Mouse (Mus musculus) 3T3-L1 (cell line): ENCODE measurements around the gene Acbd5.
A peak's percentile ranks its signal among the peaks of the same experiment; 100 is the strongest.

Experiments used
- DNase-seq: peaks from one replicate; pipeline ENCODE4 v3.0.0-alpha.2; 2015; ENCODE audit warnings: low read depth, low spot score

Gene Acbd5

GRCm38 (mm10) chr2:23068894-23069744, 1.2 kb downstream of the Acbd5 start:
- peak; percentile 89 for DNase-seq

GRCm38 (mm10) chr2:23070491-23070890, 2.5 kb downstream of the Acbd5 start:
- no peak for DNase-seq

GRCm38 (mm10) chr2:23071406-23071805, 3.4 kb downstream of the Acbd5 start:
- DNase-seq: no peak

GRCm38 (mm10) chr2:23075846-23076245, 7.9 kb downstream of the Acbd5 start:
- no peak for DNase-seq

- no peak for DNase-seq
These were observed 8.8 kb downstream of the Acbd5 start for GRCm38 (mm10) chr2:23076783-23077182.

- DNase-seq: no peak
These were observed 9.7 kb downstream of the Acbd5 start for GRCm38 (mm10) chr2:23077693-23078092.

- DNase-seq: no peak
These were observed 10.6 kb downstream of the Acbd5 start for GRCm38 (mm10) chr2:23078588-23078987.

GRCm38 (mm10) chr2:23084540-23084939, 16.6 kb downstream of the Acbd5 start:
- DNase-seq: no peak

GRCm38 (mm10) chr2:23092216-23092615, 24.2 kb downstream of the Acbd5 start:
- DNase-seq: peak; percentile 65

GRCm38 (mm10) chr2:23097028-23097427, 29.1 kb downstream of the Acbd5 start:
- no peak for DNase-seq

GRCm38 (mm10) chr2:23102266-23102665, 34.3 kb downstream of the Acbd5 start:
- DNase-seq: no peak

- DNase-seq: no peak
These were observed 51.6 kb downstream of the Acbd5 start for GRCm38 (mm10) chr2:23119573-23119972.

- peak; percentile 67 for DNase-seq
These were observed 87.2 kb downstream of the Acbd5 start for GRCm38 (mm10) chr2:23155199-23155621.

- DNase-seq: peak; percentile 96
These were observed 88.0 kb downstream of the Acbd5 start, which contains the start of the genes Mastl and Yme1l1 for GRCm38 (mm10) chr2:23155777-23156607. Mastl (minus strand) TSS chr2:23156024. Yme1l1 (plus strand) TSS chr2:23156369.

GRCm38 (mm10) chr2:23156608-23157081, 88.7 kb downstream of the Acbd5 start:
- DNase-seq: no peak
